Comparison of ENCODE assay signal across 26 mouse cellular contexts in the genomic region with DNA sequence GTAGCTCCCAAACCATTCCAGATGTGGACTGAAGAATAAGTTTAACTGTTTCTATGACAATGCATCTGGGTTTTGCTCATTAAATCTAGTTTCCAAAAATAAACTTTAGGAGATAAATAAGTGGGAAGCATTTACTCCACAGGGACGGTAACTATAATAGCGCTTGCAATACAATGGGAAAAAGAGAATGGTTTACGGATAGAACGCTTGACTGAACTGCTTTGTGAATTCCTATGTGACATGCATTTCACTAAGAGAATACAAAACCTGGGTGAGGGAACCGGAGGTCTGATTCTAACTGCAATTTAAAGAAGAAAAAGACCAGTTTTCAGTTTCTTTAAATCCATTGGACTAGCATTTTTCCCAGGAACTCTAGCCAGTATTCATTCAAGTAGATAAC.
A peak's percentile ranks its signal among the peaks of the same experiment; 100 is the strongest.
DNase-seq lines count a peak whose midpoint lies in the region; ATAC-seq and TF ChIP-seq lines count a peak whose summit lies in the region.
"Had no signal": no experiment of that assay in that cellular context is flagged by ENCODE, and none has a peak within 500 bp of the region (broad histone marks: within the 10 kb centered on the region; RNA-seq: fewer than 3 reads in every experiment).

No protein-coding gene starts in this region.

- 19% methylated on average over 5 of the region's 5 CpGs for WGBS in forebrain, embryonic 11.5 days
- WGBS in forebrain, embryonic 10.5 days = 43% methylated on average over 5 of the region's 5 CpGs
- 40% methylated on average over 5 of the region's 5 CpGs for WGBS in midbrain, embryonic 10.5 days
- WGBS in midbrain, embryonic 15.5 days = 16% methylated on average over 5 of the region's 5 CpGs

- no peak overlapping the region for H3K27ac ChIP-seq in forebrain, embryonic 11.5 days (ENCODE audit: low read depth, low read length)
- no peak overlapping the region for H3K27ac ChIP-seq in forebrain, embryonic 10.5 days
- H3K27ac ChIP-seq in midbrain, embryonic 10.5 days (replicated peaks) = peak overlapping the region; percentile 65
- H3K27ac ChIP-seq in midbrain, embryonic 15.5 days = no peak overlapping the region
- H3K27ac ChIP-seq: embryonic facial prominence, embryonic 15.5 days; forebrain, embryonic 13.5 days; heart, adult 2 months; heart, embryonic 10.5 days; heart, embryonic 13.5 days; hindbrain, embryonic 13.5 days had no signal

- no peaks in the 10 kb centered on the region for H3K4me1 ChIP-seq in forebrain, embryonic 11.5 days (replicated peaks; ENCODE audit: control insufficient read depth, insufficient read depth, low read length)
- peaks cover 22% of the 10 kb centered on the region for H3K4me1 ChIP-seq in forebrain, embryonic 10.5 days
- H3K4me1 ChIP-seq in midbrain, embryonic 10.5 days = peaks cover 19% of the 10 kb centered on the region
- H3K4me1 ChIP-seq in midbrain, embryonic 15.5 days = no peaks in the 10 kb centered on the region
- H3K4me1 ChIP-seq: embryonic facial prominence, embryonic 15.5 days; heart, embryonic 13.5 days had no signal

- ATAC-seq in forebrain, embryonic 11.5 days (replicated peaks; ENCODE audit: low FRiP score) = 0 out of 2 replicates have a peak, but pooled peaks have one; percentile 49
- no peak for ATAC-seq in midbrain, embryonic 15.5 days (replicated peaks)
- ATAC-seq: activated CD4-positive, CD25-positive, alpha-beta regulatory T cell, adult 4 months; CD4-positive, CD25-positive, alpha-beta regulatory T cell, adult 4 months; forebrain, embryonic 13.5 days; forebrain, embryonic 16.5 days had no signal

- TF ChIP-seq POLR2A in brain, embryonic 14.5 days (IDR thresholded peaks at IDR 0.05; ENCODE audit: borderline replicate concordance, extremely low read depth, insufficient read depth, insufficient read length, poor library complexity, severe bottlenecking) = no peak

- H3K4me3 ChIP-seq in forebrain, embryonic 11.5 days (ENCODE audit: low read depth, low read length) = no peak overlapping the region
- no peak overlapping the region for H3K4me3 ChIP-seq in forebrain, embryonic 10.5 days
- H3K4me3 ChIP-seq in midbrain, embryonic 10.5 days = no peak overlapping the region
- H3K4me3 ChIP-seq in midbrain, embryonic 15.5 days = no peak overlapping the region
- H3K4me3 ChIP-seq: embryonic facial prominence, embryonic 15.5 days; forebrain, embryonic 13.5 days; heart, adult 2 months; heart, embryonic 10.5 days; heart, embryonic 13.5 days; hindbrain, embryonic 13.5 days had no signal

- H3K9me3 ChIP-seq in forebrain, embryonic 11.5 days (ENCODE audit: control insufficient read depth, low read length) = no peaks in the 10 kb centered on the region
- no peaks in the 10 kb centered on the region; the same call in 1 of the 2 replicates for H3K9me3 ChIP-seq in forebrain, embryonic 10.5 days
- no peaks in the 10 kb centered on the region for H3K9me3 ChIP-seq in midbrain, embryonic 10.5 days (replicated peaks)
- no peaks in the 10 kb centered on the region for H3K9me3 ChIP-seq in midbrain, embryonic 15.5 days
- H3K9me3 ChIP-seq: embryonic facial prominence, embryonic 15.5 days; forebrain, embryonic 13.5 days; heart, embryonic 10.5 days; heart, embryonic 13.5 days; hindbrain, embryonic 13.5 days had no signal

- no peak for DNase-seq in forebrain, embryonic 11.5 days (ENCODE audit: low spot score)
- DNase-seq in forebrain, embryonic 10.5 days (ENCODE audit: extremely low spot score, low spot score) = no peak
- no peak for DNase-seq in midbrain, embryonic 10.5 days (ENCODE audit: low spot score)
- DNase-seq in brain, embryonic 14.5 days (ENCODE audit: low read depth) = peak; percentile 22
- DNase-seq in retina, postnatal 1 day = peak; percentile 34
- no peak for DNase-seq in right cerebral cortex, postnatal 25 days
- DNase-seq: adrenal gland, adult 8-10 months; adrenal gland, postnatal 25 days; cerebellum, adult 18-20 months; cerebellum, adult 9-10 months; cerebellum, postnatal 14 days; gastrocnemius, postnatal 10 days; gastrocnemius, postnatal 36 days; heart, adult 2 months; heart, postnatal 14 days; heart, postnatal 4 days; kidney, adult 11 months had no signal

- H3K4me2 ChIP-seq in forebrain, embryonic 11.5 days (ENCODE audit: low read depth, low read length, severe bottlenecking) = no peak overlapping the region
- H3K4me2 ChIP-seq in midbrain, embryonic 15.5 days = no peak overlapping the region
- H3K4me2 ChIP-seq: embryonic facial prominence, embryonic 15.5 days; forebrain, embryonic 13.5 days; heart, embryonic 13.5 days; hindbrain, embryonic 13.5 days had no signal

- no peaks in the 10 kb centered on the region for H3K27me3 ChIP-seq in forebrain, embryonic 11.5 days (ENCODE audit: control insufficient read depth, insufficient read depth, low read length)
- no peaks in the 10 kb centered on the region for H3K27me3 ChIP-seq in forebrain, embryonic 10.5 days (ENCODE audit: poor library complexity, severe bottlenecking)
- H3K27me3 ChIP-seq in midbrain, embryonic 10.5 days (ENCODE audit: low read depth, poor library complexity, severe bottlenecking) = no peaks in the 10 kb centered on the region
- no peaks in the 10 kb centered on the region for H3K27me3 ChIP-seq in midbrain, embryonic 15.5 days (replicated peaks)
- H3K27me3 ChIP-seq: embryonic facial prominence, embryonic 15.5 days; forebrain, embryonic 13.5 days; heart, embryonic 13.5 days; hindbrain, embryonic 13.5 days had no signal

- H3K9ac ChIP-seq in forebrain, embryonic 11.5 days (ENCODE audit: low read length) = no peak overlapping the region
- no peak overlapping the region for H3K9ac ChIP-seq in midbrain, embryonic 15.5 days
- H3K9ac ChIP-seq: embryonic facial prominence, embryonic 15.5 days; forebrain, embryonic 13.5 days; heart, embryonic 13.5 days; hindbrain, embryonic 13.5 days had no signal

- no peak for TF ChIP-seq CTCF in brain, embryonic 14.5 days (IDR thresholded peaks at IDR 0.05; ENCODE audit: borderline replicate concordance, extremely low read depth, insufficient read depth, insufficient read length)

- H3K36me3 ChIP-seq in forebrain, embryonic 11.5 days (ENCODE audit: control insufficient read depth, insufficient read depth, low read length) = no peaks in the 10 kb centered on the region
- no peaks in the 10 kb centered on the region for H3K36me3 ChIP-seq in forebrain, embryonic 10.5 days (replicated peaks)
- no peaks in the 10 kb centered on the region for H3K36me3 ChIP-seq in midbrain, embryonic 10.5 days
- H3K36me3 ChIP-seq in midbrain, embryonic 15.5 days (replicated peaks) = no peaks in the 10 kb centered on the region
- H3K36me3 ChIP-seq: embryonic facial prominence, embryonic 15.5 days; heart, embryonic 10.5 days; heart, embryonic 13.5 days; hindbrain, embryonic 13.5 days had no signal

Comparison
In these comparisons a context has a peak if more than half of its experiments do, and no peak if none do; other contexts are left out.
1. DNase-seq: peak in brain, embryonic 14.5 days (single experiment) and retina, postnatal 1 day (single experiment); none in forebrain, embryonic 11.5 days (single experiment), forebrain, embryonic 10.5 days (single experiment), midbrain, embryonic 10.5 days (single experiment) and right cerebral cortex, postnatal 25 days (single experiment).